Mouse (Mus musculus): ENCODE results near the gene Klhl28. TPM values are rescaled to one million over a fixed set of nuclear protein-coding genes. Genes with fewer than 3 reads are reported as not detected.

Gene Klhl28
- 7.7 and 8.2 TPM in 2 replicates for polyA plus RNA-seq (2014; fragmentation: Nextera tagmentation; extraction: Ambion mirVana)

DNA sequence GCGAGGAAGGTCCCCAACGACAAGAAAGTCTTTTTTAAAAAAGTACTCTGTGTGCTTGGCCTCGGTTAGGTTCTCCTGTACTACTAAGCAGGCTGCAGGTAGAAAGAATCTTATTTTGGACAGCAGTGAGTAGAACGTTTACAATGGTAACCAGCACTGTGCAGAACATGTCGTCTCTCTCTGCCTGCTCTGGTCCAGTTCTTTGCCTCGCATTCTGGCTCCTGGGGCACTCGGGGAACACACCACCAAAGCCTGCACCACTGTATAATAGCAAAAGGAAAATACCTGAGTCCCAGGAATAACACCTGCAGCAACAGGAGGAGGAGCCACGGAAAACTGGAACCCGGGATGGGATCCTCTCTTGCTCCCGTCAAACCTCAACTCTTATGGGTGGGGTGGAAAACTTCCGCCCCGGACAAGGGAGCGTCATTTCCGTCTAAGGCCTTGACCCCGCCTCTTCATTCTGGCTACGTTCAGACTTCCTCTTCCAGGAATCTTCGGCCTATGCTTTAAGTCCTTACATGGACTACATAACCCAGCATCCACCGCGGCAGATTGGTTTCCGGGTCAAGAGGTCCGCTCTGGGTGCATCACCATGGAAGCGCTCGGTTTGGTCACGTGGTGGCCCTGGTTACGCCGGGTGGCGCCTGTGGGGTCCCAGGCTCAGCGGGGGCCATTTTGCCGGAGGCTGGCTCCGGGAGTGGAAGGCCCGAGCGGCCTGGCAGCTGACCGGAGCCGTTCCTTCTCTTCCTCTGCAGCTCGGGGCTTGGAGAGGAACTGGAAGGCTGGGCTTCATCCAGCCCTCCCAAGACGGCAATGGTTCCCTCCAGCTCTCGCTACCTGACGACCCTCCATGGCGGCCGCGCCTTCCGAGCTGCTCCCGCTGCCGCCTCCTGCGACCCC, at the start of gene Klhl28, which contains the start of gene Togaram1:
Klhl28 (minus strand) TSS at position 411 of the 903 bp plus-strand sequence.
Togaram1 (plus strand) TSS at position 681 of the 903 bp plus-strand sequence.
- Histone ChIP-seq H3K36me3 (ENCODE audit: control insufficient read depth, insufficient read depth, low read length) (no peaks in the 10 kb centered on the region), H3K27me3 (replicated peaks; ENCODE audit: control insufficient read depth, insufficient read depth, low read length) (no peaks in the 10 kb centered on the region), H3K4me2 (peak within 1 kb of the TSS; percentile 99), H3K4me3 (ENCODE audit: low read depth, low read length) (peak within 1 kb of the TSS; percentile 94), H3K9me3 (ENCODE audit: control insufficient read depth, low read length) (no peaks in the 10 kb centered on the region), H3K4me1 (replicated peaks; ENCODE audit: control insufficient read depth, insufficient read depth, low read length) (peaks cover 13% of the 10 kb centered on the region), H3K27ac (ENCODE audit: low read depth, low read length) (peak within 1 kb of the TSS; percentile 81), H3K9ac (ENCODE audit: low read depth, low read length) (peak within 1 kb of the TSS; percentile 92)
- DNase-seq (ENCODE audit: low spot score) (peak; percentile 98), ATAC-seq (replicated peaks; ENCODE audit: low FRiP score) (peak; percentile 98)
- under 1% methylated on average over 44 of the region's 45 CpGs for WGBS

DNA sequence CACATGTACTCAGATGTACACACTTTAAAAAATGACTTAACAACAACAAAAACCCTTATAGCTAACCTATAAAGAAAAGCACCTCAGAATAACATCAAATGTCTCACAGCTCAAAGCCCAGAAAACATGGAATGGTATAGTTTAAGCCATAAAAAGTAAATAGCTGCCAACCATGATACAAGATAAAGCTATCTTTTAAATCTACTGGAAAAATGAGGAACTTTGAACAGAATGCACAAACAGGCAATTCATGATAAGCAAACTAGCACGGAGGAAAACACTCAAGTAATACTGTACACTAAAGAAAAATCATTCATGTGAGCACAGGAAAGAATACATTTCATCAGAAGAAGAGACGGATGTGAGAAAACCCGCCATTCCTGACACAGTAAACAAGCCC, 42.4 kb upstream of the Klhl28 start:
- H3K36me3 ChIP-seq (ENCODE audit: control insufficient read depth, insufficient read depth, low read length): peaks cover 24% of the 10 kb centered on the region
- H3K4me2 ChIP-seq: no peak overlapping the region
- ATAC-seq (replicated peaks; ENCODE audit: low FRiP score) (no peak), DNase-seq (ENCODE audit: low spot score) (no peak)
- H3K9me3 ChIP-seq (ENCODE audit: control insufficient read depth, low read length): no peaks in the 10 kb centered on the region
- no peak overlapping the region for H3K9ac ChIP-seq (ENCODE audit: low read depth, low read length)
- WGBS: 84% methylated on average over 3 of the region's 3 CpGs
- no peaks in the 10 kb centered on the region for H3K4me1 ChIP-seq (replicated peaks; ENCODE audit: control insufficient read depth, insufficient read depth, low read length)
- H3K27me3 ChIP-seq (replicated peaks; ENCODE audit: control insufficient read depth, insufficient read depth, low read length): no peaks in the 10 kb centered on the region
- H3K27ac ChIP-seq (ENCODE audit: low read depth, low read length): no peak overlapping the region
- no peak overlapping the region for H3K4me3 ChIP-seq (ENCODE audit: low read depth, low read length)

DNA sequence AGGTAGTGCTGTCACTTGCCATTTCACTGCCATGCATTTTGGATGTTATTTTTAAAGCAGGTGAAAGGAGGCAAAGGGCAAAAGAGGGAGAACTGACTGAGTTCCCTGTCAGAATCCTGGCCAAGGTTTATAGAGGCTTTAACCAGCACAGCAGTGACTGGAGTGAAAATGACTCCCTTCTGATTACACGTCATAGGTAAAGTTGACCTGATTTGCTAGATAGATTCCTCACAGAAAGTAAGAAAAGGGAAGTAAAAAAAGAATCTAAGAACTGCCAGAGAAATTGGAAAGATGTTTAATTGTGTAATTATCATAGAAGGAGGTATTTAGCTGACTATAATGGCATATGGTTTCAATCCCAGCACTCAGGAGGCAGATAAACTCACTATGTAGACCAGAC, 12.2 kb upstream of the Klhl28 start:
- H3K36me3 ChIP-seq (ENCODE audit: control insufficient read depth, insufficient read depth, low read length): peaks cover 13% of the 10 kb centered on the region
- H3K4me1 ChIP-seq (replicated peaks; ENCODE audit: control insufficient read depth, insufficient read depth, low read length): peaks cover 8% of the 10 kb centered on the region; the same call in 1 of the 2 replicates
- H3K9me3 ChIP-seq (ENCODE audit: control insufficient read depth, low read length): no peaks in the 10 kb centered on the region
- no peak overlapping the region for H3K4me2 ChIP-seq
- H3K27ac ChIP-seq (ENCODE audit: low read depth, low read length): no peak overlapping the region
- H3K4me3 ChIP-seq (ENCODE audit: low read depth, low read length): no peak overlapping the region
- no peak for ATAC-seq (replicated peaks; ENCODE audit: low FRiP score)
- DNase-seq (ENCODE audit: low spot score): no peak
- no peak overlapping the region for H3K9ac ChIP-seq (ENCODE audit: low read depth, low read length)
- no peaks in the 10 kb centered on the region for H3K27me3 ChIP-seq (replicated peaks; ENCODE audit: control insufficient read depth, insufficient read depth, low read length)
- 83% methylated on average over 1 of the region's 1 CpGs for WGBS

DNA sequence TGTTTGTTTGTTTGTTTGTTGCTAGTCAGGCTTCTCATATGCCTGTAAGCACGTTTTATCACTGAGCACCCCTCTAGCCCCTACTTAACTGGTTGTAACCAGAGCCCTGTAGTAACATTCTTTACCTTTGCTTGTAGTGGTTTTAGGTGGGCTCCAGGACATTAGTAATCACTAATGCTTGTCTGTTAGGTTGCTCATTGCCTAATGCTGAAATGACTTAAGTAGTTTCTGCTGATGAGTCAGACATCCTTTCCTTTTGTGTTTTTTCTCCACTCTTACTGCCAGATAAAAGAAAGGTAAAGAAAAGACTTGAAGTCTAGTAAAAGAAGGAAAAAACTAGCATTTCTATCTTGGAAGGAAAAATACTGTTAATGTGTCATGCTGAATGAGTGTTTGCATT, 10.9 kb upstream of the Klhl28 start:
- 44% methylated on average over 1 of the region's 1 CpGs for WGBS
- H3K4me3 ChIP-seq (ENCODE audit: low read depth, low read length): no peak overlapping the region
- no peak for ATAC-seq (replicated peaks; ENCODE audit: low FRiP score)

GRCm38 (mm10) chr12:64975558-64975957, 10.2 kb upstream of the Klhl28 start:
- peak; percentile 41; the same call in 1 of the 2 replicates for ATAC-seq (replicated peaks; ENCODE audit: low FRiP score)
- WGBS: 42% methylated on average over 6 of the region's 6 CpGs
- Histone ChIP-seq H3K4me2 (peak overlapping the region; percentile 5; the same call in 1 of the 2 replicates), H3K9ac (ENCODE audit: low read depth, low read length) (no peak overlapping the region), H3K27ac (ENCODE audit: low read depth, low read length) (no peak overlapping the region), H3K4me3 (ENCODE audit: low read depth, low read length) (no peak overlapping the region), H3K4me1 (replicated peaks; ENCODE audit: control insufficient read depth, insufficient read depth, low read length) (peaks cover 15% of the 10 kb centered on the region; the same call in 1 of the 2 replicates), H3K36me3 (ENCODE audit: control insufficient read depth, insufficient read depth, low read length) (peaks cover 12% of the 10 kb centered on the region), H3K9me3 (ENCODE audit: control insufficient read depth, low read length) (no peaks in the 10 kb centered on the region), H3K27me3 (replicated peaks; ENCODE audit: control insufficient read depth, insufficient read depth, low read length) (no peaks in the 10 kb centered on the region)
- DNase-seq (ENCODE audit: low spot score): no peak

More for the DNA sequence above, 10.9 kb upstream of the Klhl28 start:
- H3K27ac ChIP-seq (ENCODE audit: low read depth, low read length): no peak overlapping the region
- DNase-seq (ENCODE audit: low spot score): no peak
- H3K9me3 ChIP-seq (ENCODE audit: control insufficient read depth, low read length): no peaks in the 10 kb centered on the region
- no peaks in the 10 kb centered on the region for H3K27me3 ChIP-seq (replicated peaks; ENCODE audit: control insufficient read depth, insufficient read depth, low read length)
- H3K9ac ChIP-seq (ENCODE audit: low read depth, low read length): no peak overlapping the region
- H3K36me3 ChIP-seq (ENCODE audit: control insufficient read depth, insufficient read depth, low read length): peaks cover 13% of the 10 kb centered on the region
- peaks cover 9% of the 10 kb centered on the region; the same call in 1 of the 2 replicates for H3K4me1 ChIP-seq (replicated peaks; ENCODE audit: control insufficient read depth, insufficient read depth, low read length)
- no peak overlapping the region for H3K4me2 ChIP-seq

DNA sequence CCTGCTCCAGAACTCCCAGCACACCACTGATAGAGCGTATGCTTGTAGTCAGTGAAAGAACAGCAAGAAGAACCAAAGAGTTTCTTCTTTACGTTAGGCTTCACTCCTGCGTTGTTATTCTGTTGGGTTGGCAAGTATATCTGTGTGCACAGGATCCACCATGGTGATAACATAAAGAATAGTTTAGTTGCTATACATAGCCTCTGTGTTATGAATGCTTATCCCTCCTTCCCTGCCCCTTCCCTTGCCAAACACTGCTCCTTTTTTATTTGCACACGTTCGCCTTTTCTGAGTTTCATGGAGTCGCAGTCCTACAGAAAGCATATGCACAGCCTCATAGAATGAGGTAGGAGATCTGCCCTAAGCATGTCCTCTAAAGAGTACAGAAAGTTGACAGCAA, 6.7 kb upstream of the Klhl28 start:
- H3K4me3 ChIP-seq (ENCODE audit: low read depth, low read length): no peak overlapping the region
- H3K36me3 ChIP-seq (ENCODE audit: control insufficient read depth, insufficient read depth, low read length): peaks cover 3% of the 10 kb centered on the region; the same call in 1 of the 2 replicates
- 0 out of 2 replicates have a peak overlapping the region, but pooled peaks have one; percentile 30 for H3K4me2 ChIP-seq
- H3K27me3 ChIP-seq (replicated peaks; ENCODE audit: control insufficient read depth, insufficient read depth, low read length): no peaks in the 10 kb centered on the region
- H3K9ac ChIP-seq (ENCODE audit: low read depth, low read length): no peak overlapping the region
- H3K9me3 ChIP-seq (ENCODE audit: control insufficient read depth, low read length): no peaks in the 10 kb centered on the region
- ATAC-seq (replicated peaks; ENCODE audit: low FRiP score): no peak
- H3K4me1 ChIP-seq (replicated peaks; ENCODE audit: control insufficient read depth, insufficient read depth, low read length): peaks cover 19% of the 10 kb centered on the region
- no peak overlapping the region for H3K27ac ChIP-seq (ENCODE audit: low read depth, low read length)
- no peak for DNase-seq (ENCODE audit: low spot score)
- 64% methylated on average over 6 of the region's 6 CpGs for WGBS

DNA sequence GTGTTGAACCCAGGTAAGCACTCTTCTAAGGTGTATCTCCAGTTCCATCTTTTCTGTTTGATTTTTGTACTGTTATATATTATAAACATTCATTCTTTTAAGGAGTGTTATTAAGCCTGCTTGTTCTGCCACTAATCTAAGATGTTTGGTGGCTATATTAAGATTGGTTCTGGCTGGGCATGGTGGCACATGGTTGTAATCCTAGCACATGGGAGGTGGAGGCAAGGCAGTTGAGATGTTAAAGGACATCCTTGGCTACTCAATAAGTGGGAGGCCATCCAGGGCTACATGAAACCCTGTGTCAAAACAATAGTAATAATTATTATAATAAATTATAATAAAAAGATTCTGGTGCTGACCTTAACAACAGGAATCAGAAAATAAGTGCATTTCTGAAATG, 6.1 kb upstream of the Klhl28 start:
- H3K9me3 ChIP-seq (ENCODE audit: control insufficient read depth, low read length): no peaks in the 10 kb centered on the region
- H3K9ac ChIP-seq (ENCODE audit: low read depth, low read length): no peak overlapping the region
- no peak overlapping the region for H3K27ac ChIP-seq (ENCODE audit: low read depth, low read length)
- peak overlapping the region; percentile 37 for H3K4me2 ChIP-seq
- H3K4me3 ChIP-seq (ENCODE audit: low read depth, low read length): no peak overlapping the region
- no peaks in the 10 kb centered on the region for H3K27me3 ChIP-seq (replicated peaks; ENCODE audit: control insufficient read depth, insufficient read depth, low read length)
- H3K4me1 ChIP-seq (replicated peaks; ENCODE audit: control insufficient read depth, insufficient read depth, low read length): peaks cover 19% of the 10 kb centered on the region
- ATAC-seq (replicated peaks; ENCODE audit: low FRiP score) (no peak), DNase-seq (ENCODE audit: low spot score) (no peak)
- no peaks in the 10 kb centered on the region for H3K36me3 ChIP-seq (ENCODE audit: control insufficient read depth, insufficient read depth, low read length)

DNA sequence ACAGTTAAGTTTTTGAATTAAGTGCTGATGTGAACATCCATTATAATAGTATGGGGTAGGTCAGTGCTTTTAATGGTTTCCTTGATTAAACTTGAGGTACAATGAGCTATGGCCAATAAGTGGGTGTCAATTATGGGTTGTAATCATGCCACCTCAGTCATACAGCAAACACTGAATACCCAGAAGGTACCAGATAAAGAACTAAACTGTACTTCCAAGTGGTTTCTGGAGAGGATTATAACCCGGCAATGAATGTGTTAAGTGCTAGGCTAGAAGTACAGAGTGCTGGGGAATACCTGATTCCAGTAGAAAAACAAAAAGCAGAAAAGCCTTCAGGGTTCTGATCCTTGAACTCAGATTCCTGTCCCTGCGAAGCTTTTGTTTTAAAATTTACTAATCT, 2.7 kb upstream of the Klhl28 start:
- DNase-seq (ENCODE audit: low spot score): no peak
- Histone ChIP-seq H3K4me1 (replicated peaks; ENCODE audit: control insufficient read depth, insufficient read depth, low read length) (peaks cover 19% of the 10 kb centered on the region), H3K9ac (ENCODE audit: low read depth, low read length) (peak overlapping the region; percentile 92), H3K36me3 (ENCODE audit: control insufficient read depth, insufficient read depth, low read length) (no peaks in the 10 kb centered on the region), H3K4me2 (peak overlapping the region; percentile 99), H3K9me3 (ENCODE audit: control insufficient read depth, low read length) (no peaks in the 10 kb centered on the region), H3K27ac (ENCODE audit: low read depth, low read length) (no peak overlapping the region), H3K4me3 (ENCODE audit: low read depth, low read length) (peak overlapping the region; percentile 94), H3K27me3 (replicated peaks; ENCODE audit: control insufficient read depth, insufficient read depth, low read length) (no peaks in the 10 kb centered on the region)
- WGBS: 6% methylated on average over 2 of the region's 2 CpGs
- ATAC-seq (replicated peaks; ENCODE audit: low FRiP score): no peak

Data from liver, embryonic 11.5 days (tissue).